9 mouse cellular contexts compared by ENCODE assay signal in genomic region chr4:34887295-34887694, GRCm38 (mm10). TPM values are rescaled to one million over a fixed set of nuclear protein-coding genes. Genes with fewer than 3 reads are reported as not detected.
DNase-seq lines count a peak whose midpoint lies in the region; ATAC-seq and TF ChIP-seq lines count a peak whose summit lies in the region.
"Had no signal": no experiment of that assay in that cellular context is flagged by ENCODE, and none has a peak within 500 bp of the region (broad histone marks: within the 10 kb centered on the region; RNA-seq: fewer than 3 reads in every experiment).

No protein-coding gene starts in this region.

- H3K4me1 ChIP-seq in kidney, embryonic 14.5 days (ENCODE audit: control insufficient read depth, insufficient read depth, low read length): 0 out of 2 replicates have a peak, but pooled peaks cover 8% of the 10 kb centered on the region
- no peaks in the 10 kb centered on the region; the same call in 1 of the 2 replicates for H3K4me1 ChIP-seq in bone marrow, adult 2 months (ENCODE audit: control insufficient read depth, insufficient read depth, low read length)
- H3K4me1 ChIP-seq in hindbrain, embryonic 13.5 days (replicated peaks): peaks cover 18% of the 10 kb centered on the region
- H3K4me1 ChIP-seq in midbrain, embryonic 14.5 days (ENCODE audit: control insufficient read depth, insufficient read depth, low read length): peaks cover 14% of the 10 kb centered on the region

- no peak for TF ChIP-seq CTCF in bone marrow, adult 2 months (IDR thresholded peaks at IDR 0.05; ENCODE audit: control insufficient read depth, insufficient read depth, low read length)

- peaks cover 21% of the 10 kb centered on the region for H3K27me3 ChIP-seq in kidney, embryonic 14.5 days (ENCODE audit: control insufficient read depth, insufficient read depth, low read length)
- peaks cover 35% of the 10 kb centered on the region for H3K27me3 ChIP-seq in hindbrain, embryonic 13.5 days
- 0 out of 2 replicates have a peak, but pooled peaks cover 5% of the 10 kb centered on the region for H3K27me3 ChIP-seq in midbrain, embryonic 14.5 days (ENCODE audit: control insufficient read depth, insufficient read depth, low read length)

- H3K9ac ChIP-seq in kidney, embryonic 14.5 days (ENCODE audit: low read depth, low read length): peak overlapping the region; percentile 70; the same call in 1 of the 2 replicates
- H3K9ac ChIP-seq in hindbrain, embryonic 13.5 days: peak overlapping the region; percentile 88
- peak overlapping the region; percentile 80 for H3K9ac ChIP-seq in midbrain, embryonic 14.5 days (replicated peaks; ENCODE audit: low read length)

- peak overlapping the region; percentile 83; the same call in 1 of the 2 replicates for H3K27ac ChIP-seq in kidney, embryonic 14.5 days (ENCODE audit: low read depth, low read length)
- no peak overlapping the region for H3K27ac ChIP-seq in bone marrow, adult 2 months (ENCODE audit: control insufficient read depth, insufficient read depth, low read depth, low read length, poor library complexity)
- H3K27ac ChIP-seq in hindbrain, embryonic 13.5 days: peak overlapping the region; percentile 97; the same call in 1 of the 2 replicates
- peak overlapping the region; percentile 93; the same call in 1 of the 2 replicates for H3K27ac ChIP-seq in midbrain, embryonic 14.5 days (replicated peaks; ENCODE audit: low read depth, low read length)

- no peak for TF ChIP-seq POLR2A in bone marrow, adult 2 months (IDR thresholded peaks at IDR 0.05; ENCODE audit: borderline replicate concordance, control insufficient read depth, low read depth, low read length)

- ATAC-seq in kidney, embryonic 14.5 days (ENCODE audit: low FRiP score, low TSS enrichment): no peak
- ATAC-seq in hindbrain, embryonic 13.5 days (ENCODE audit: low FRiP score): no peak
- ATAC-seq in midbrain, embryonic 14.5 days (ENCODE audit: low FRiP score, low TSS enrichment): no peak
- ATAC-seq in megakaryocyte progenitor cell, adult 5-6 weeks (replicated peaks; ENCODE audit: poor library complexity): no peak

- H3K4me3 ChIP-seq in kidney, embryonic 14.5 days (ENCODE audit: low read length): peak overlapping the region; percentile 57
- H3K4me3 ChIP-seq in bone marrow, adult 2 months (replicated peaks; ENCODE audit: control insufficient read depth, low read depth, low read length): peak overlapping the region; percentile 80
- peak overlapping the region; percentile 75 for H3K4me3 ChIP-seq in hindbrain, embryonic 13.5 days
- peak overlapping the region; percentile 70 for H3K4me3 ChIP-seq in midbrain, embryonic 14.5 days (replicated peaks; ENCODE audit: low read depth, low read length)

- no peaks in the 10 kb centered on the region for H3K36me3 ChIP-seq in kidney, embryonic 14.5 days (ENCODE audit: control insufficient read depth, insufficient read depth, low read length)
- no peaks in the 10 kb centered on the region for H3K36me3 ChIP-seq in hindbrain, embryonic 13.5 days
- H3K36me3 ChIP-seq in midbrain, embryonic 14.5 days (ENCODE audit: control insufficient read depth, insufficient read depth, low read length): no peaks in the 10 kb centered on the region

- H3K4me2 ChIP-seq in kidney, embryonic 14.5 days (replicated peaks; ENCODE audit: low read depth, low read length): peak overlapping the region; percentile 74
- H3K4me2 ChIP-seq in hindbrain, embryonic 13.5 days: peak overlapping the region; percentile 85
- peak overlapping the region; percentile 82 for H3K4me2 ChIP-seq in midbrain, embryonic 14.5 days (ENCODE audit: low read length)

- no peak for DNase-seq in kidney, adult 8-10 months
- DNase-seq in midbrain, embryonic 14.5 days: no peak
- DNase-seq in thymus, postnatal 0 days (ENCODE audit: low spot score): no peak
- DNase-seq in cerebellum, adult 9-10 months: no peak

- WGBS in kidney, embryonic 14.5 days: 17% methylated on average over 7 of the region's 7 CpGs
- 4% methylated on average over 7 of the region's 7 CpGs for WGBS in bone marrow, adult 2 months
- 8% methylated on average over 7 of the region's 7 CpGs for WGBS in hindbrain, embryonic 13.5 days
- 12% methylated on average over 7 of the region's 7 CpGs for WGBS in midbrain, embryonic 14.5 days

- no peaks in the 10 kb centered on the region for H3K9me3 ChIP-seq in kidney, embryonic 14.5 days (ENCODE audit: control insufficient read depth, low read length)
- no peaks in the 10 kb centered on the region for H3K9me3 ChIP-seq in hindbrain, embryonic 13.5 days
- H3K9me3 ChIP-seq in midbrain, embryonic 14.5 days (ENCODE audit: control insufficient read depth, low read length): no peaks in the 10 kb centered on the region

RNA-seq across cellular contexts. Expression of gene Zfp292, which starts 4.5 kb away (rescaled TPM):
- polyA plus RNA-seq in kidney, embryonic 14.5 days (2014; fragmentation: Nextera tagmentation; extraction: Ambion mirVana): 19.5 and 26.8 TPM in 2 replicates
- 5.6 and 11.0 TPM in 2 replicates for polyA plus RNA-seq in bone marrow, adult 2 months (2011; ENCODE audit: insufficient read depth, insufficient read length, low replicate concordance, missing spikeins)
- 32.6 and 32.7 TPM in 2 replicates for polyA plus RNA-seq in hindbrain, embryonic 13.5 days (2015; fragmentation: Nextera tagmentation; extraction: Ambion mirVana)
- polyA plus RNA-seq in midbrain, embryonic 14.5 days (2014; fragmentation: Nextera tagmentation; extraction: Ambion mirVana): 39.6 and 52.8 TPM in 2 replicates
- 26.6 and 32.5 TPM in 2 replicates for total RNA-seq in megakaryocyte progenitor cell, adult 5-6 weeks (2015)
- 21.5 and 31.3 TPM in 2 replicates for total RNA-seq in megakaryocyte progenitor cell, adult 5-6 weeks (2017)
- 19.3 and 20.7 TPM in 2 replicates for polyA plus RNA-seq in thymus, postnatal 0 days (2015; fragmentation: Nextera tagmentation; extraction: Ambion mirVana)

RNA-seq across cellular contexts. Expression of gene Cga, which starts 6.3 kb away (rescaled TPM):
- not detected in 2 replicates for polyA plus RNA-seq in kidney, embryonic 14.5 days (2014; fragmentation: Nextera tagmentation; extraction: Ambion mirVana)
- not detected in 2 replicates for polyA plus RNA-seq in bone marrow, adult 2 months (2011; ENCODE audit: insufficient read depth, insufficient read length, low replicate concordance, missing spikeins)
- polyA plus RNA-seq in hindbrain, embryonic 13.5 days (2015; fragmentation: Nextera tagmentation; extraction: Ambion mirVana): 0.50 TPM in 1 of 2 replicates, not detected in the other
- not detected in 2 replicates for polyA plus RNA-seq in midbrain, embryonic 14.5 days (2014; fragmentation: Nextera tagmentation; extraction: Ambion mirVana)
- total RNA-seq in megakaryocyte progenitor cell, adult 5-6 weeks (2015): not detected in 2 replicates
- not detected in 2 replicates for total RNA-seq in megakaryocyte progenitor cell, adult 5-6 weeks (2017)
- polyA plus RNA-seq in thymus, postnatal 0 days (2015; fragmentation: Nextera tagmentation; extraction: Ambion mirVana): 1.7 and 1.8 TPM in 2 replicates
- polyA plus RNA-seq: activated CD4-positive, CD25-positive, alpha-beta regulatory T cell, adult 4 months had no signal
